Mouse (Mus musculus) forebrain, embryonic 11.5 days (tissue): ENCODE data around the gene Sltm. TPM values are rescaled to one million over a fixed set of nuclear protein-coding genes. Genes with fewer than 3 reads are reported as not detected.
"Not testable (repeated sequence)": the region's sequence is repeated elsewhere in the genome, so short reads cannot be mapped to it uniquely, and the experiment has no call there.

Experiments used
- ATAC-seq: fragments of 200-750 bp; cut with Nextera tagmentation; replicated peaks from 2 replicates; pipeline ENCODE4 v1.8.0; 2017; ENCODE audit warnings: moderate TSS enrichment; ENCODE audit not compliant: low FRiP score
- DNase-seq: peaks from one replicate; pipeline ENCODE4 v3.0.0-alpha.2; 2017; ENCODE audit warnings: low spot score
- H3K27ac ChIP-seq: fragments of 300-500 bp; sonication (generic); 2 replicates; pipeline ENCODE4 v1.5.1; 2014; ENCODE audit warnings: low read depth, low read length
- H3K27me3 ChIP-seq: fragments of 300-500 bp; sonication (generic); 2 replicates; pipeline ENCODE4 v1.6.1; 2014; ENCODE audit warnings: mild to moderate bottlenecking, low read length, mixed read lengths; ENCODE audit not compliant: control insufficient read depth, insufficient read depth
- H3K36me3 ChIP-seq: fragments of 300-500 bp; sonication (generic); 2 replicates; pipeline ENCODE4 v1.6.1; 2014; ENCODE audit warnings: mild to moderate bottlenecking, low read length, moderate library complexity, mixed read lengths; ENCODE audit not compliant: control insufficient read depth, insufficient read depth
- H3K4me1 ChIP-seq: fragments of 300-500 bp; sonication (generic); replicated peaks from 2 replicates; pipeline ENCODE4 v1.6.1; 2014; ENCODE audit warnings: low read length, mixed read lengths; ENCODE audit not compliant: control insufficient read depth, insufficient read depth
- H3K4me2 ChIP-seq: fragments of 300-500 bp; sonication (generic); 2 replicates; pipeline ENCODE4 v1.6.1; 2014; ENCODE audit warnings: low read depth, mild to moderate bottlenecking, low read length, moderate library complexity, mixed read lengths; ENCODE audit not compliant: severe bottlenecking
- H3K4me3 ChIP-seq: fragments of 300-500 bp; sonication (generic); 2 replicates; pipeline ENCODE4 v1.5.1; 2014; ENCODE audit warnings: low read depth, low read length
- H3K9ac ChIP-seq: fragments of 300-500 bp; sonication (generic); 2 replicates; pipeline ENCODE4 v1.6.1; 2014; ENCODE audit warnings: low read length
- H3K9me3 ChIP-seq: fragments of 300-500 bp; sonication (generic); 2 replicates; pipeline ENCODE4 v1.6.1; 2016; ENCODE audit warnings: low read length, mixed read lengths; ENCODE audit not compliant: control insufficient read depth
- WGBS: fragments of 180-500 bp; shearing (Covaris S2); extraction: QIAGEN DNeasy Blood & Tissue Kit; methylation state at CpG from one replicate; pipeline ENCODE4 v1.1.7; 2014; 5-methylcytosine and 5-hydroxymethylcytosine counted together
- polyA plus RNA-seq: library from polyadenylated mRNA; unstranded; fragments of >200 nt; fragmentation: Nextera tagmentation; extraction: Ambion mirVana; gene quantifications from 2 replicates; pipeline ENCODE4 v1.2.1, GENCODE M21; 2014

Sltm gene
- polyA plus RNA-seq, 1 experiment from 2014 or later: 80.2 TPM

- Histone ChIP-seq H3K4me3 (peak overlapping the region; percentile 87), H3K9ac (peak overlapping the region; percentile 97), H3K36me3 (no peaks in the 10 kb centered on the region), H3K27me3 (no peaks in the 10 kb centered on the region), H3K4me1 (no peaks in the 10 kb centered on the region), H3K9me3 (no peaks in the 10 kb centered on the region), H3K4me2 (peak overlapping the region; percentile 39), H3K27ac (peak overlapping the region; percentile 98)
- DNase-seq (peak; percentile 84), ATAC-seq (peak; percentile 76)
- WGBS: 2% methylated on average over 63 of the region's 64 CpGs
Observed at GRCm38 (mm10) chr9:70543048-70543880, 710 bp downstream of the Sltm start.

- no peak for DNase-seq
- no peaks in the 10 kb centered on the region for H3K4me1 ChIP-seq
- no peak for ATAC-seq
- no peak overlapping the region for H3K27ac ChIP-seq
- peak overlapping the region; percentile 39 for H3K4me2 ChIP-seq
- WGBS: 72% methylated on average over 5 of the region's 5 CpGs
- peak overlapping the region; percentile 87 for H3K4me3 ChIP-seq
- no peaks in the 10 kb centered on the region for H3K36me3 ChIP-seq
- H3K9me3 ChIP-seq: no peaks in the 10 kb centered on the region
- no peak overlapping the region; the same call in 1 of the 2 replicates for H3K9ac ChIP-seq
- H3K27me3 ChIP-seq: no peaks in the 10 kb centered on the region
Observed at GRCm38 (mm10) chr9:70543985-70544384, 1.4 kb downstream of the Sltm start.

- ATAC-seq (no peak), DNase-seq (no peak)
- no peak overlapping the region for H3K4me3 ChIP-seq
- no peak overlapping the region for H3K27ac ChIP-seq
- no peaks in the 10 kb centered on the region for H3K9me3 ChIP-seq
- no peaks in the 10 kb centered on the region for H3K36me3 ChIP-seq
- 71% methylated on average over 1 of the region's 1 CpGs for WGBS
- H3K27me3 ChIP-seq: no peaks in the 10 kb centered on the region
- H3K4me1 ChIP-seq: no peaks in the 10 kb centered on the region
- no peak overlapping the region for H3K4me2 ChIP-seq
- H3K9ac ChIP-seq: no peak overlapping the region
Observed at GRCm38 (mm10) chr9:70544831-70545230, 2.3 kb downstream of the Sltm start.

GRCm38 (mm10) chr9:70546576-70546975 lies 4.0 kb downstream of the Sltm start:
- H3K9me3 ChIP-seq, H3K4me2 ChIP-seq, H3K27me3 ChIP-seq, H3K4me3 ChIP-seq, DNase-seq, H3K27ac ChIP-seq, ATAC-seq, H3K4me1 ChIP-seq, H3K9ac ChIP-seq, H3K36me3 ChIP-seq: not testable (repeated sequence)
- 98% methylated on average over 2 of the region's 3 CpGs for WGBS

GRCm38 (mm10) chr9:70548304-70548703 lies 5.8 kb downstream of the Sltm start:
- Histone ChIP-seq H3K9me3 (peaks cover 3% of the 10 kb centered on the region; the same call in 1 of the 2 replicates), H3K4me2 (no peak overlapping the region), H3K4me3 (no peak overlapping the region), H3K36me3 (peaks cover 6% of the 10 kb centered on the region), H3K27me3 (no peaks in the 10 kb centered on the region), H3K9ac (no peak overlapping the region), H3K4me1 (no peaks in the 10 kb centered on the region), H3K27ac (no peak overlapping the region)
- ATAC-seq (no peak), DNase-seq (no peak)
- WGBS: 88% methylated on average over 4 of the region's 4 CpGs

- Histone ChIP-seq H3K9me3 (peaks cover 3% of the 10 kb centered on the region; the same call in 1 of the 2 replicates), H3K4me2 (no peak overlapping the region), H3K36me3 (peaks cover 6% of the 10 kb centered on the region), H3K4me3 (no peak overlapping the region), H3K4me1 (no peaks in the 10 kb centered on the region), H3K27ac (no peak overlapping the region), H3K27me3 (no peaks in the 10 kb centered on the region), H3K9ac (no peak overlapping the region)
- ATAC-seq (no peak), DNase-seq (no peak)
- 89% methylated on average over 1 of the region's 1 CpGs for WGBS
Observed at GRCm38 (mm10) chr9:70551524-70551923, 9.0 kb downstream of the Sltm start.

- not testable (repeated sequence) for H3K36me3 ChIP-seq, H3K4me1 ChIP-seq, H3K9me3 ChIP-seq, ATAC-seq, H3K27me3 ChIP-seq, H3K27ac ChIP-seq, H3K4me2 ChIP-seq, DNase-seq, H3K9ac ChIP-seq, H3K4me3 ChIP-seq
- 92% methylated on average over 2 of the region's 2 CpGs for WGBS
Observed at GRCm38 (mm10) chr9:70552233-70552632, 9.7 kb downstream of the Sltm start.

- Histone ChIP-seq H3K27ac (no peak overlapping the region), H3K9me3 (peaks cover 3% of the 10 kb centered on the region; the same call in 1 of the 2 replicates), H3K36me3 (peaks cover 6% of the 10 kb centered on the region), H3K27me3 (no peaks in the 10 kb centered on the region), H3K4me2 (no peak overlapping the region), H3K9ac (no peak overlapping the region), H3K4me3 (no peak overlapping the region), H3K4me1 (no peaks in the 10 kb centered on the region)
- DNase-seq (no peak), ATAC-seq (no peak)
Observed at GRCm38 (mm10) chr9:70555431-70555830, 12.9 kb downstream of the Sltm start.

GRCm38 (mm10) chr9:70556796-70557195 lies 14.2 kb downstream of the Sltm start:
- Histone ChIP-seq H3K4me3 (no peak overlapping the region), H3K27me3 (no peaks in the 10 kb centered on the region), H3K27ac (no peak overlapping the region), H3K4me2 (no peak overlapping the region), H3K9ac (no peak overlapping the region), H3K4me1 (no peaks in the 10 kb centered on the region), H3K36me3 (peaks cover 6% of the 10 kb centered on the region), H3K9me3 (peaks cover 3% of the 10 kb centered on the region; the same call in 1 of the 2 replicates)
- DNase-seq (no peak), ATAC-seq (no peak)
- 92% methylated on average over 5 of the region's 5 CpGs for WGBS
